Mouse (Mus musculus) bone marrow, adult 2 months (tissue): ENCODE measurements around the gene Phox2a.

Source experiments
- CTCF ChIP-seq: fragments of 200-500 bp; IDR thresholded peaks from 2 replicates; pipeline ENCODE4 v1.5.1; 2011; ENCODE audit warnings: low read length, control low read depth; ENCODE audit not compliant: control insufficient read depth, insufficient read depth
- POLR2A ChIP-seq: fragments of 200-500 bp; IDR thresholded peaks from 2 replicates; pipeline ENCODE4 v1.6.1; 2011; ENCODE audit warnings: low read depth, mild to moderate bottlenecking, control low read depth, low read length, borderline replicate concordance; ENCODE audit not compliant: control insufficient read depth

- TF ChIP-seq POLR2A (no peak), CTCF (0 out of 2 replicates have a peak, but pooled peaks have one; percentile 13)
Measured at GRCm38 (mm10) chr7:101822836-101823757, 5.0 kb downstream of the Phox2a start.
